8 mouse cellular contexts compared by ENCODE assay signal in genomic region chr17:83397571-83398100, GRCm38 (mm10). TPM values are rescaled to one million over a fixed set of nuclear protein-coding genes. Genes with fewer than 3 reads are reported as not detected.
DNase-seq lines count a peak whose midpoint lies in the region; ATAC-seq and TF ChIP-seq lines count a peak whose summit lies in the region.
"Had no signal": no experiment of that assay in that cellular context is flagged by ENCODE, and none has a peak within 500 bp of the region (broad histone marks: within the 10 kb centered on the region; RNA-seq: fewer than 3 reads in every experiment).

No protein-coding gene starts in this region.

- no peaks in the 10 kb centered on the region for H3K36me3 ChIP-seq in intestine, embryonic 14.5 days (ENCODE audit: control insufficient read depth, insufficient read depth, low read length)
- no peaks in the 10 kb centered on the region for H3K36me3 ChIP-seq in lung, postnatal 0 days (ENCODE audit: insufficient read depth, low read length)
- no peaks in the 10 kb centered on the region for H3K36me3 ChIP-seq in stomach, embryonic 14.5 days (ENCODE audit: control insufficient read depth, insufficient read depth, low read length)

- no peak overlapping the region for H3K4me3 ChIP-seq in intestine, embryonic 14.5 days (ENCODE audit: low read depth, low read length)
- no peak overlapping the region for H3K4me3 ChIP-seq in lung, postnatal 0 days (ENCODE audit: low read depth, low read length)
- no peak overlapping the region for H3K4me3 ChIP-seq in stomach, embryonic 14.5 days (ENCODE audit: low read depth, low read length)
- H3K4me3 ChIP-seq: erythroblast, embryonic 14.5 days had no signal

- ATAC-seq in intestine, embryonic 14.5 days (replicated peaks; ENCODE audit: low FRiP score, low TSS enrichment, low read depth): no peak
- ATAC-seq in lung, postnatal 0 days: peak; percentile 72
- no peak; the same call in 1 of the 2 replicates for ATAC-seq in stomach, embryonic 14.5 days (ENCODE audit: insufficient number of reproducible peaks, insufficient read depth, low FRiP score, low read depth)

- peak; percentile 23; the same call in 1 of the 2 replicates for TF ChIP-seq EP300 in lung, postnatal 0 days (IDR thresholded peaks at IDR 0.05)

- no peaks in the 10 kb centered on the region for H3K4me1 ChIP-seq in intestine, embryonic 14.5 days (replicated peaks; ENCODE audit: control insufficient read depth, insufficient read depth, low read length)
- H3K4me1 ChIP-seq in lung, postnatal 0 days (ENCODE audit: insufficient read depth, low read depth, low read length): peaks cover 11% of the 10 kb centered on the region; the same call in 1 of the 2 replicates
- H3K4me1 ChIP-seq in stomach, embryonic 14.5 days (ENCODE audit: control insufficient read depth, insufficient read depth, low read length): 0 out of 2 replicates have a peak, but pooled peaks cover 3% of the 10 kb centered on the region

- H3K27me3 ChIP-seq in intestine, embryonic 14.5 days (replicated peaks; ENCODE audit: control insufficient read depth, insufficient read depth, low read length): no peaks in the 10 kb centered on the region
- H3K27me3 ChIP-seq in lung, postnatal 0 days (replicated peaks; ENCODE audit: insufficient read depth, low read length): no peaks in the 10 kb centered on the region
- H3K27me3 ChIP-seq in stomach, embryonic 14.5 days (ENCODE audit: control insufficient read depth, insufficient read depth, low read length): no peaks in the 10 kb centered on the region

- WGBS in intestine, embryonic 14.5 days: 44% methylated on average over 6 of the region's 6 CpGs
- WGBS in lung, postnatal 0 days: 14% methylated on average over 6 of the region's 6 CpGs
- WGBS in stomach, embryonic 14.5 days: 50% methylated on average over 6 of the region's 6 CpGs

- no peak overlapping the region for H3K9ac ChIP-seq in intestine, embryonic 14.5 days (ENCODE audit: low read length)
- H3K9ac ChIP-seq in lung, postnatal 0 days (replicated peaks; ENCODE audit: low read depth): no peak overlapping the region
- H3K9ac ChIP-seq in stomach, embryonic 14.5 days (replicated peaks; ENCODE audit: low read depth, low read length): no peak overlapping the region

- no peaks in the 10 kb centered on the region for H3K9me3 ChIP-seq in intestine, embryonic 14.5 days (ENCODE audit: control insufficient read depth, low read length)
- H3K9me3 ChIP-seq in lung, postnatal 0 days (ENCODE audit: low read length): no peaks in the 10 kb centered on the region
- no peaks in the 10 kb centered on the region for H3K9me3 ChIP-seq in stomach, embryonic 14.5 days (ENCODE audit: control insufficient read depth, low read depth, low read length)

- H3K4me2 ChIP-seq in intestine, embryonic 14.5 days (ENCODE audit: low read length): no peak overlapping the region
- H3K4me2 ChIP-seq in lung, postnatal 0 days (replicated peaks; ENCODE audit: low read depth, low read length): no peak overlapping the region; the same call in 1 of the 2 replicates
- no peak overlapping the region for H3K4me2 ChIP-seq in stomach, embryonic 14.5 days (replicated peaks; ENCODE audit: low read depth, low read length)

- no peak for TF ChIP-seq CTCF in lung, postnatal 0 days (IDR thresholded peaks at IDR 0.05)

- H3K27ac ChIP-seq in intestine, embryonic 14.5 days (ENCODE audit: low read depth): peak overlapping the region; percentile 59; the same call in 1 of the 2 replicates
- H3K27ac ChIP-seq in lung, postnatal 0 days (ENCODE audit: low read length): peak overlapping the region; percentile 70
- H3K27ac ChIP-seq in stomach, embryonic 14.5 days (ENCODE audit: low read length): peak overlapping the region; percentile 50; the same call in 1 of the 2 replicates

- DNase-seq in T-cell, adult 2 months (ENCODE audit: low spot score): peak; percentile 75
- peak; percentile 28 for DNase-seq in embryo, embryonic 11 days
- DNase-seq in intestine, embryonic 14.5 days (ENCODE audit: low spot score): no peak
- DNase-seq in lung, postnatal 0 days (ENCODE audit: low spot score): peak; percentile 66
- DNase-seq in urinary bladder, adult 18-20 months (ENCODE audit: low spot score in 2 of 2): no peak
- no peak for DNase-seq in ovary, postnatal 14 days (ENCODE audit: low spot score)

RNA-seq across cellular contexts. Expression of gene Eml4, which starts 46.9 kb away (rescaled TPM):
- polyA plus RNA-seq in intestine, embryonic 14.5 days (2014; fragmentation: Nextera tagmentation; extraction: Ambion mirVana): 52.5 and 52.9 TPM in 2 replicates
- 13.4 and 15.8 TPM in 2 replicates for polyA plus RNA-seq in lung, postnatal 0 days (2015; fragmentation: Nextera tagmentation; extraction: Ambion mirVana)
- polyA plus RNA-seq in stomach, embryonic 14.5 days (2014; fragmentation: Nextera tagmentation; extraction: Ambion mirVana): 41.9 and 47.3 TPM in 2 replicates

Comparison
In these comparisons a context has a peak if more than half of its experiments do, and no peak if none do; other contexts are left out.
1. DNase-seq: peak in T-cell, adult 2 months (single experiment), embryo, embryonic 11 days (single experiment) and lung, postnatal 0 days (single experiment); none in intestine, embryonic 14.5 days (single experiment), urinary bladder, adult 18-20 months (0 of 2) and ovary, postnatal 14 days (single experiment).
2. Peak in every context shown above with its lines, with median percentiles within 50 percentile points of each other: H3K27ac ChIP-seq.